Mouse (Mus musculus) neutrophil, adult 83 days (primary cell): ENCODE measurements around the gene Commd7. TPM values are rescaled to one million over a fixed set of nuclear protein-coding genes. Genes with fewer than 3 reads are reported as not detected.

Experiments used
- total RNA-seq, 2 experiments: library from RNA; stranded (reverse); gene quantifications; one replicate each; pipeline ENCODE4 v1.2.4; 2023

Commd7 gene
- total RNA-seq = 10 to 100 TPM; 26.3 to 26.7 TPM

GRCm38 (mm10) chr2:153631976-153632870, at the start of gene Commd7:
Gene Commd7 (minus strand): TSS chr2:153632781.

GRCm38 (mm10) chr2:153649298-153650013, 16.9 kb upstream of the Commd7 start, which contains the start of gene Dnmt3b:
Gene Dnmt3b (plus strand): TSS chr2:153649450.

Other genes with a start within 250 kb of the Commd7 start
- not detected for gene 4930404H24Rik, start 140.0 kb downstream of the Commd7 start, total RNA-seq
- 1 to 10 TPM; 1.6 to 2.4 TPM for gene Nol4l, start 102.8 kb downstream of the Commd7 start, total RNA-seq
- gene Dnmt3b, start 16.7 kb upstream of the Commd7 start, total RNA-seq = 1 to 10 TPM; 1.6 to 2.3 TPM
- under 1 TPM in 1 of 2 experiments, not detected in 1; 0.37 TPM for gene Dnmt3c, start 63.9 kb upstream of the Commd7 start, total RNA-seq
- gene Mapre1, start 108.5 kb upstream of the Commd7 start, total RNA-seq = 100 to 1,000 TPM; 116 to 127 TPM
- under 1 TPM in 1 of 2 experiments, not detected in 1; 0.79 TPM for gene Efcab8, start 147.2 kb upstream of the Commd7 start, total RNA-seq
- not detected for gene Sun5, start 238.3 kb upstream of the Commd7 start, total RNA-seq
- gene Bpifb2, start 242.3 kb upstream of the Commd7 start, total RNA-seq = not detected